Mouse (Mus musculus) bone marrow macrophage, adult 2 months (primary cell): ENCODE data around the gene Akr1c6.

Experiments
- CTCF ChIP-seq: IDR thresholded peaks from 2 replicates; pipeline ENCODE4 v1.5.1; 2012; ENCODE audit warnings: low read depth, mild to moderate bottlenecking, low read length, moderate library complexity
- POLR2A ChIP-seq: IDR thresholded peaks from 2 replicates; pipeline ENCODE4 v1.6.1; 2012; ENCODE audit warnings: mild to moderate bottlenecking, low read depth, low read length, borderline replicate concordance

DNA sequence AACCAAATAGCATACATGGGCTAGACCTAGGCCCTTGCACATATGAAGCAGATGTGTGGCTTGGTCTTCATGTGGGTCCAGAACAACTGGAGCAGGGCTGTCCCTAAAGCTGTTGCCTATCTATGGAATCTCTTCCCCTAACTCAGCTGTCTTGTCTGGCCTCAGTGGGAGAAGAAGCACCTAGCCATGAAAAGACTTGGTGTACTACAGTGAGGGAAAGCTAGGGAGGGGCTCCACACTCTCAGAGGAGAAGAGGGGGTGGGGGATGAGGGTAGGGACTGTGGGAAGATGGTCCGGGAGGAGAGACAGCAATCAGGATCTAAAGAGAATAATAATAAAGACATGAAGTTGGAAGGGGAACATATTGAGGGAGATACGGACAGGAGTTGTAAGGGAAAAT is 5.5 kb upstream of the Akr1c6 start:
- TF ChIP-seq POLR2A (no peak), CTCF (no peak)
